Mouse (Mus musculus): ENCODE measurements around the gene Foxp4. TPM values are rescaled to one million over a fixed set of nuclear protein-coding genes. Genes with fewer than 3 reads are reported as not detected.

The Foxp4 gene
- polyA plus RNA-seq, 1 experiment from 2014 or later: 37.3 TPM

DNA sequence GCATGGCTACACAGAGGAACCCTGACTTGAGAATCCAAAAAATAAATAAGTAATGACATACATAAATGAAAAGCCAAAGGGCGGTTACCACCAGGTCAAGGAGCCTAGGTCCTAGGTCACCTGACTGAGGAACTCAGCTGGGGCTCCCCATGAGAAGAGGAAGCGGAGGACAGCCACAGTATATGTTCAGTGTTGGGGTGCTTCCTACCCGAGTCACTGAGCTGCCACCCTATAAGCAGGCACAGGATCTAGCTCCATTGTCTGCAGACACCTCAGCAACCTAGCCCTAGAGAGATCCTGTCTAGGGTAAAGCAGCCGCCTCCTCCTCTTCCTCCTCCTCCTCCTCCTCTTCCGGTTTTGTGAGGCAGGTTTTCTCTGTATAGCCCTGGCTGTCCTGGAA lies 41.3 kb downstream of the Foxp4 start:
- Histone ChIP-seq H3K9me3 (no peaks in the 10 kb centered on the region), H3K9ac (replicated peaks) (no peak overlapping the region), H3K27ac (replicated peaks) (no peak overlapping the region), H3K27me3 (no peaks in the 10 kb centered on the region), H3K4me3 (no peak overlapping the region), H3K36me3 (no peaks in the 10 kb centered on the region), H3K4me2 (replicated peaks) (no peak overlapping the region), H3K4me1 (peaks cover 39% of the 10 kb centered on the region)
- WGBS: 83% methylated on average over 5 of the region's 5 CpGs
- no peak for ATAC-seq (replicated peaks)

DNA sequence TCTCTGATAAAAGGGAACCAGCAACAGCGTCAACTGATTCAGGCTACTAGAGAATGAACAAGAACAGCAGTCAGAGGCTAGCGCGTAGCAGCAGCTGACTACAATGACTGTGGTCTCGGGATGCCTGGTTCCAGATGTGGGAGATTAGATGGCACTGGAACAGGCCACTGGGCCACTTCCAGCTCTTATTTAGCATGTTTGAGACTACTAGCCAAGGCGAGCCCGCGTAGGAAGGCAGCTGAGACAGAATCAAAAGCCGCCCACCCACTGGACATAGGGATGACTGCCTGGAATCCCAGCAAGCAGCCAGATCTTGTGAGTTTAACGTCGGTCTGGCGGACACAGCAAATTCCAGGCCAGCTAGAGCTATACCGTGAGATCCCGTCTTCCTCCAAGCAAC lies 43.1 kb downstream of the Foxp4 start:
- no peak for ATAC-seq (replicated peaks)
- Histone ChIP-seq H3K27me3 (no peaks in the 10 kb centered on the region), H3K36me3 (no peaks in the 10 kb centered on the region), H3K9ac (replicated peaks) (no peak overlapping the region), H3K4me1 (peaks cover 41% of the 10 kb centered on the region), H3K4me2 (replicated peaks) (no peak overlapping the region), H3K27ac (replicated peaks) (no peak overlapping the region), H3K4me3 (no peak overlapping the region), H3K9me3 (no peaks in the 10 kb centered on the region)
- WGBS: 66% methylated on average over 13 of the region's 13 CpGs

DNA sequence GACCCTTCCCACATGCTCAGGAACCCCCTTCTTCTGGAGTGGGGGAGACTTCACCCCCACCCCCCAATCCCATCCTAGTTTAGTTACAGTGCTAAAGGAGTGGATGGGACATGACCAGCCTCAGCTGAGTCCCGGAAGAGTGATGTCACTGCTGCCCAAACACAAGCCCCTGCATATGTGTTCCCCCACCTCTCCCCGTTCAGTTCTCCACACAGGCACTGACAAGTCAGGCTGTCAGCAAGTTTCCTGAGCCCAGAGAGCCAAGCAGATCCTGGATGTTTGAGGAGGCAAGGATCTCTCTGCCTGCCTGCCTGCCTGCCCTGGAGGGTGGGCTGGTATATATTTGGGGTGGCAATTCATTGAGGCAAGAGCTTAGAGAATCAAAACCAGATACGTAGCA lies 45.2 kb downstream of the Foxp4 start:
- Histone ChIP-seq H3K4me1 (peaks cover 43% of the 10 kb centered on the region), H3K9me3 (no peaks in the 10 kb centered on the region), H3K9ac (replicated peaks) (peak overlapping the region; percentile 58), H3K36me3 (peaks cover 15% of the 10 kb centered on the region), H3K4me3 (peak overlapping the region; percentile 40), H3K27ac (replicated peaks) (peak overlapping the region; percentile 93), H3K4me2 (replicated peaks) (peak overlapping the region; percentile 67), H3K27me3 (no peaks in the 10 kb centered on the region)
- peak; percentile 49 for ATAC-seq (replicated peaks)
- 23% methylated on average over 3 of the region's 3 CpGs for WGBS

DNA sequence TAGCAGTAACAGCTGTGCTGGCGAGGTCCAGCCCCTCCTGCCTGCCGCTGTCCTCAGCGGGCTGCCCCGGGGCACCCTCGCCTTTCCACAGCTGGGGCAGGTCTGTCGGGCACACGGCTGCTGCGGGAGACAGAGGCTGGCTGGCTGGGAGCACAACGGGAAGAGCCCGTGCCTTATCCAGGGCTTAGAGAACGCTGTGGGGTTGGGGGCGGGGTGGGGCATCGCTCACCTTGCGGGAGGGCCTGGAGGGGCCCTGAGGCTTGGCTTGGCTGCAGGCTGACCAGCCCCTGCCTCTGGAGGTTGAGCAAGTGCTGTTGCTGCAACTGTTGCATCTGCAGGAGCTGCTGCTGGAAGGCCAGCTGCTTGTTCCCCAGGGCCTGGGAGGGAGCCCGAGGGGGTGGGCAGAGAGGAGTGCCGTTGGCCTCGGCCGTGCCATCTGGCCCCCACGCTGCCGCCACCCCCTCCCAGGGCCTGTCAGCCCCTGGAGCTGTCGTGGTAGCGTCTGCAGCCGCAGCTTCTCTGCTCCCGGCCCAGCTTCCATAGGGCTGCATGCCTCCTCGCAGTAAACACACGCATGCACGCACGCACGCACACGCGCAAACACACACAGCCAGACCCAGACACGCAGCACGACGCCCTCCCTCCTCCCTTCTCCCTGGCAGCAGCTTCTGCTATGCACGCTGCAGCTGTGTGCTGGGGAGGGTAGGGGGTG lies 45.9 kb downstream of the Foxp4 start:
- H3K4me1 ChIP-seq: peaks cover 49% of the 10 kb centered on the region
- ATAC-seq (replicated peaks): peak; percentile 78
- peaks cover 19% of the 10 kb centered on the region for H3K36me3 ChIP-seq
- H3K9me3 ChIP-seq: no peaks in the 10 kb centered on the region
- H3K9ac ChIP-seq (replicated peaks): peak overlapping the region; percentile 58
- H3K4me3 ChIP-seq: peak overlapping the region; percentile 40
- peak overlapping the region; percentile 67 for H3K4me2 ChIP-seq (replicated peaks)
- H3K27me3 ChIP-seq: no peaks in the 10 kb centered on the region
- 9% methylated on average over 34 of the region's 35 CpGs for WGBS
- peak overlapping the region; percentile 93 for H3K27ac ChIP-seq (replicated peaks)

DNA sequence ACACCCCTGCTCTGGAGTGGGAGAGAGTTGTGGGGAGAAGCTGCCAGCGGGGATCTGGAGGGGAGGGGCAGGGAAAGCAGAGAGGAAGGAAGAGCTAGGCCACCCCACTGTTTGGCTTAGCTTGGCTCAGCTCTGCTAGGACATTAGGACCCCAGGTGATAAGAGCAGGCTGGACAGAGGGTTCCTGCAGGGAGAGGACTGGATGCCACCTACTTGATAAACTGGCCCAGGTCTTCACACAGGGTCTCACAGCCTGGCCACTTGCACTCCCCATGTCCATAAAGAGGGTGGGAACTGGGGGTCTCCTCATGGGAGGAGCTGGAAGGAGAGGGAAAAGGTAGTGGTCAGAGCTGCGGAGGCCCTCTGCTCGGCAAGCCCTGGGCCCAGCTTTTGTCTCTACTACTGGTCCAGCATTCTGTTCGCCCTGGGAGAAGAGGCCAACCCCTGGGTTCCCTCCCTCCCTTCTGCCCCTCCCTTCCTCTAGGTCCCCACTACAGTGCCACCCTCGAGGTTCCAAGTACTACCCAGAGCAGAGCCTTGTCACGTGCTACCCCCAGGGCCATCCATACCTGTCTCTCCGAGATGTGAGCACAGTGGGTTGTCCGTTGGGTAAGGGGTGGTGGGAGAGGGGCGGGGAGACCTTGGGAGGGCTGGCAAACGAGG lies 46.6 kb downstream of the Foxp4 start:
- 18% methylated on average over 10 of the region's 10 CpGs for WGBS
- H3K4me2 ChIP-seq (replicated peaks): peak overlapping the region; percentile 67
- peak overlapping the region; percentile 40 for H3K4me3 ChIP-seq
- H3K4me1 ChIP-seq: peaks cover 56% of the 10 kb centered on the region
- H3K9ac ChIP-seq (replicated peaks): peak overlapping the region; percentile 58
- ATAC-seq (replicated peaks): peak; percentile 6; the same call in 1 of the 2 replicates
- H3K27ac ChIP-seq (replicated peaks): peak overlapping the region; percentile 93
- no peaks in the 10 kb centered on the region for H3K27me3 ChIP-seq
- no peaks in the 10 kb centered on the region for H3K9me3 ChIP-seq
- peaks cover 19% of the 10 kb centered on the region for H3K36me3 ChIP-seq

DNA sequence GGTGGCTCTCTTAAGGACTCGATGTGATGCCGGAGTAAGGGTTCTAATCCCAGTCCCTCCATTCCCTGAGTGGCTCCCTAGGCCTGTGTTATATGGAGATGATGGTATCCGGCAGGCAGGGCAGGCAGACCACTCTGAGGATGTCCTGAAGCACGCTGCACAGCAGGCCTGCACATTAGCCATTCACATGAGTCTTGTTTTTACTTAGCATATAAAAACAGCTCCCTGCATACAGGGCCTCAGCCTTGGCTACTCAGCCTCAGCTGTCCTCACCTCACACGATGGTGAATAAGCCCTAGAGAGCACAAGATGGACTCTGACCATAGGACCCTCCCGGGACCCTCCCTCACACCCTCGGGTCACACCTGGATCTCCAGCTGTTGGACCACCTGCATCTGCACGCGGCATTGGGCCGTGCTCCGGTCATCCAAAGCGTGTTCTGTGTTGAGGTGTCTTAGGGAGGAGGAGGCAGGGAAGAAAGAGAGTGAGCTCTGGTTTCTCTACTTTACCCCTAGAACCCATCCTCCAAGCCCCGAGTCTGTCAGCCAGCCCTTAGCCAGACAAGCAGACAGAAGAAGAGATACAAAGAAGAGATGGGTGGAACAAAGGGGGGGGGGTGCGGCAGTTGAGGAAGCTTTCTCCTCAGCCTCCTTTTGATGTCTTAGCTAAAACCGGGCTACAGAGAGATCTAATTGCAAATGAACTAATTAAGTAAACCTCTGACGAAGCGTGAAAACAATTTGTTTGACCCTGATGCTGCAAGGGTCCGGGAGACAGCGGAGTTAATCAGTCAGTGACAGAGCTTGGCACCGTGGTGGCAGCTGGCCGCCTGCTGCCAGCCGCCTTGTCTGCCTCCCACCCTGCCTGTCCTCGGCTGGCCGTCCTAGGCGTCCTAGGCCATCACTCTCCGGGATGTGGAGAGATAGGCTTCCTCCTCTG lies 47.4 kb downstream of the Foxp4 start:
- ATAC-seq (replicated peaks): peak; percentile 11

DNA sequence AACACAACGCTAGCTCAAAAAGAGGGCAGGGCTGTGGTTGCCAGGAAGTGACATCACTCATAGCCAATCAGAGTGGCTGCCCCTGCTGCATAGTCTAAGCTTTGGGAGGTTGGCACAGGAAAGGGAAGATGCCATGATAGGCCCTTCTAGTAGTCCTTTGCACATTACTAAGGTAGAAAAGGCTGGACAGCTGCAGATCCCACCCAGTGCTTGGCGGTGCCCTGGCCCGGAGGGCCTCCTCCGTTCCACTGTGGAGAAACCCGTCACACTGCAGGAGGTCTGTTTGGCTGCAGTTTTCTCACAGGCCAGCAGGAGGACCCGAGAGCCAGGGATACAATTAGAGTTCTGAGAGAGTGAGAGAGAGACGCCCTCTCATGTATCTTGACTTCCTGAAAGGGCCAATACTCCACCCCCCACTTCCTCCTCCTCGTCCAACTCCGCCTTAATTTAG lies 51.1 kb downstream of the Foxp4 start:
- WGBS: 10% methylated on average over 9 of the region's 9 CpGs
- Histone ChIP-seq H3K36me3 (peaks cover 49% of the 10 kb centered on the region), H3K27me3 (no peaks in the 10 kb centered on the region), H3K4me2 (replicated peaks) (peak overlapping the region; percentile 24), H3K9me3 (no peaks in the 10 kb centered on the region), H3K9ac (replicated peaks) (no peak overlapping the region), H3K4me3 (no peak overlapping the region), H3K27ac (replicated peaks) (peak overlapping the region; percentile 73), H3K4me1 (peaks cover 51% of the 10 kb centered on the region)
- peak; percentile 41 for ATAC-seq (replicated peaks)

More for the DNA sequence above, 47.4 kb downstream of the Foxp4 start:
- Histone ChIP-seq H3K4me1 (peaks cover 64% of the 10 kb centered on the region), H3K27me3 (no peaks in the 10 kb centered on the region), H3K9me3 (no peaks in the 10 kb centered on the region), H3K27ac (replicated peaks) (peak overlapping the region; percentile 93), H3K9ac (replicated peaks) (peak overlapping the region; percentile 58), H3K36me3 (peaks cover 19% of the 10 kb centered on the region), H3K4me3 (peak overlapping the region; percentile 40), H3K4me2 (replicated peaks) (peak overlapping the region; percentile 67)
- 12% methylated on average over 26 of the region's 26 CpGs for WGBS

DNA sequence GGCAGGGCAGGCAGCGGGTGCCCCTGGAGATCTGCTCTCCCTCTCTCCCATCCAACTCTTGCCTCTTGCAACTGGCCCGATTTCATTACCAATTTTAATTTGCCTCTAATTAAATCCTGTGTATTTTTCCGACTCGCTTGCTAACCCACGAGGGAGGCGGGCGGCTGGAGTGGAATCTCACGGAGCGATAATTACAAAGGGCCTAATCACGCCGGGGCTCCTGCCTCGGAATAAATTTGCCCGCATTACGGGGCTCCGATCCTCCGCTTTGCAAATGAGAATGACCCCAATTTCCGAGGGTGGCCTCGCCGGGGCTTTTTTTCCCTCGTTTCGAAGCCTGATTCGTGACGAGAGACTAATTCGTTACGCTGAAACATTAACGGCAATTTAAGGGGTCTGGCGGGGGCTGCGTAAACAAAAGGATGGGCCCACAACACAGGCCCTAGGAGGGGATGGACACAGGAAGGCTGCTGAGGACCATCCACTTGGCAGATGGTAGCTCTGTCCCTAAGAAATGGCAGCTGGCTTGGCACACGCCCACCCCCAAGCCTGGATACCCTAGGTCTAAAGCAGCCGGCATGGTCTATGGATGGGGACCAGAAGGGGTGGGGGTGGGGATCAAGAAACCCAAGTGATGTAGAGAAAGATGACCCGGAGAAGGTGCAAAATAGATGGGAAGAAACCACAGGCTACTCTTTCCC lies 52.0 kb downstream of the Foxp4 start:
- H3K4me2 ChIP-seq (replicated peaks): peak overlapping the region; percentile 24
- H3K9me3 ChIP-seq: no peaks in the 10 kb centered on the region
- peak; percentile 27 for ATAC-seq (replicated peaks)
- no peaks in the 10 kb centered on the region for H3K27me3 ChIP-seq
- peaks cover 42% of the 10 kb centered on the region for H3K4me1 ChIP-seq
- 10% methylated on average over 31 of the region's 31 CpGs for WGBS
- H3K36me3 ChIP-seq: peaks cover 55% of the 10 kb centered on the region
- peak overlapping the region; percentile 73 for H3K27ac ChIP-seq (replicated peaks)
- peak overlapping the region; percentile 12 for H3K9ac ChIP-seq (replicated peaks)
- H3K4me3 ChIP-seq: 0 out of 2 replicates have a peak overlapping the region, but pooled peaks have one; percentile 9

DNA sequence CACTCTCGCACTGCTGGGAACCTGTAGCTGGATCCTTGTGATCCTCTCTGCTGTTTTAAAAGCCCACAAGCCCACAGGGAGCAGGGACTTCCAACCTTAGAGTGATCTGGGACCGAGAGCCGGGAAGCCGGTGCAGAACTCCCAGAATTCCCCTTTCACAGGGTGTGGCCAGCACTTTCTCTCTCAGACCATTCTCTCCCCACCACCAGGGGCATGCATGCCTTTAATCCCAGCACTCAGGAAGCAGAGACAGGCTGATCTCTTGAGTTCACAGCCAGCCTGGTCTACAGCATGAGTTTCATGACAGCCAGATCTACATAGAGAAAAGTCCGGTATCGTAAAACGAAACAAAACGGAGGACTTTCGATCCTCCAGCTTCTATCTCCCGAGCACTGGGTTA lies 54.6 kb downstream of the Foxp4 start:
- 92% methylated on average over 10 of the region's 10 CpGs for WGBS
- ATAC-seq (replicated peaks): no peak
- H3K9ac ChIP-seq (replicated peaks): no peak overlapping the region
- peaks cover 36% of the 10 kb centered on the region for H3K4me1 ChIP-seq
- H3K4me3 ChIP-seq: no peak overlapping the region
- no peak overlapping the region for H3K4me2 ChIP-seq (replicated peaks)
- H3K9me3 ChIP-seq: no peaks in the 10 kb centered on the region
- H3K27ac ChIP-seq (replicated peaks): no peak overlapping the region
- no peaks in the 10 kb centered on the region for H3K27me3 ChIP-seq
- peaks cover 46% of the 10 kb centered on the region for H3K36me3 ChIP-seq

DNA sequence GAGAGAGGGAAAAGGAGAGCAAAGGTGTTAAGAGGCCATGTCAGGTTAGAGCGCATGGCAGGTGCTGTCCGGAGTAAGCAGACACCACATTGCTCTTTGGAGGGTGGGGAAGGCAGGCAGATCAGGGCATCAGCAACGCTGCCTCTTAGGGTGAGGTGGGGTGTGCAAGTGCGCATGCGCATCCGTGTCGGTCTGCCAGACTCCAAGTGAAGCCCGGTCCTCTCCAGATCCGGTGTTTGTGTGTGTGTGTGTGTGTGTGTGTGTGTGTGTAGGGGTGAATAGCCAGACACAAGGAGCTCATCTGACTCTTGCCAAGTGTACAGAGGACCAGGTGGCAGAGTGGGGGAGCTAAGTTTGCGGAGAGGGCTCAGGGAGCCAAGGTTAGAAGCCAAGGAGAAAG lies 58.4 kb downstream of the Foxp4 start:
- H3K9me3 ChIP-seq: no peaks in the 10 kb centered on the region
- no peak overlapping the region for H3K4me2 ChIP-seq (replicated peaks)
- H3K9ac ChIP-seq (replicated peaks): no peak overlapping the region; the same call in 1 of the 2 replicates
- H3K4me3 ChIP-seq: no peak overlapping the region
- no peak for ATAC-seq (replicated peaks)
- H3K36me3 ChIP-seq: peaks cover 31% of the 10 kb centered on the region
- peak overlapping the region; percentile 55 for H3K27ac ChIP-seq (replicated peaks)
- 61% methylated on average over 10 of the region's 10 CpGs for WGBS
- H3K4me1 ChIP-seq: peaks cover 13% of the 10 kb centered on the region; the same call in 1 of the 2 replicates
- H3K27me3 ChIP-seq: no peaks in the 10 kb centered on the region

DNA sequence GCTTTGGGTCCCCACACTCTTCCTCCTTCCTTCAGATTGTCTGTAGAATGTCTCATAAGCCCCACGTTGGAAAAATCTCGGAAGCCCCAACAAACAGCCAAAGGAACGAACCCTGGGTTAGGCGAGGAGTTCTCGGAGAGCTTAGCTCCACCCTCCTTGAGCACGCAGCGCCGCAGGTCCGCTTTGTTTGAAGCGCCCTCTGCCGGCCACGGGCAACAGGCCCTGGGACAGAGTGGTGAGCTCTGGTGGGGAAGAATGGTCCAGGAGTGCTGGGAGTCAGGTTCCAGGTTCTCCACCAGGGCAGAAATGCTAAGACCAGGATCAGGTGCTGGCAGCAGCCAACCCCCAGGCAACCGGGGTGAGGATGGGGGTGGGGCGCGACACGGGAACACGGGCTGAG lies 59.9 kb downstream of the Foxp4 start:
- H3K4me1 ChIP-seq: peaks cover 13% of the 10 kb centered on the region; the same call in 1 of the 2 replicates
- H3K9me3 ChIP-seq: no peaks in the 10 kb centered on the region
- peak; percentile 70 for ATAC-seq (replicated peaks)
- H3K27me3 ChIP-seq: no peaks in the 10 kb centered on the region
- peak overlapping the region; percentile 46; the same call in 1 of the 2 replicates for H3K27ac ChIP-seq (replicated peaks)
- peak overlapping the region; percentile 37; the same call in 1 of the 2 replicates for H3K9ac ChIP-seq (replicated peaks)
- H3K36me3 ChIP-seq: peaks cover 16% of the 10 kb centered on the region
- WGBS: 5% methylated on average over 17 of the region's 17 CpGs
- peak overlapping the region; percentile 38 for H3K4me2 ChIP-seq (replicated peaks)
- no peak overlapping the region for H3K4me3 ChIP-seq

All from forebrain, embryonic 15.5 days (tissue).